Mouse (Mus musculus): ENCODE measurements at regions not wholly inside any gene's neighbourhood (a gene's known extent, or its start where the extent isn't known, plus 50 kb on each side); places are given as distances from the start of the nearest gene placed in this dataset.

- Histone ChIP-seq H3K36me3 (replicated peaks; ENCODE audit: control insufficient read depth, insufficient read depth) (no peaks in the 10 kb centered on the region), H3K9me3 (ENCODE audit: control insufficient read depth, low read length) (no peaks in the 10 kb centered on the region), H3K27me3 (ENCODE audit: control insufficient read depth, insufficient read depth, low read length) (no peaks in the 10 kb centered on the region), H3K4me2 (replicated peaks) (no peak overlapping the region), H3K9ac (no peak overlapping the region), H3K4me1 (replicated peaks; ENCODE audit: control insufficient read depth, insufficient read depth, low read length) (no peaks in the 10 kb centered on the region), H3K4me3 (replicated peaks; ENCODE audit: low read length) (no peak overlapping the region), H3K27ac (no peak overlapping the region)
- WGBS: 55% methylated on average over 8 of the region's 8 CpGs
- no peak for ATAC-seq (ENCODE audit: low FRiP score)
- no peak for DNase-seq (ENCODE audit: low spot score)
These were observed 98.3 kb downstream of the Sall1 start for GRCm38 (mm10) chr8:88945656-88946055.

DNA sequence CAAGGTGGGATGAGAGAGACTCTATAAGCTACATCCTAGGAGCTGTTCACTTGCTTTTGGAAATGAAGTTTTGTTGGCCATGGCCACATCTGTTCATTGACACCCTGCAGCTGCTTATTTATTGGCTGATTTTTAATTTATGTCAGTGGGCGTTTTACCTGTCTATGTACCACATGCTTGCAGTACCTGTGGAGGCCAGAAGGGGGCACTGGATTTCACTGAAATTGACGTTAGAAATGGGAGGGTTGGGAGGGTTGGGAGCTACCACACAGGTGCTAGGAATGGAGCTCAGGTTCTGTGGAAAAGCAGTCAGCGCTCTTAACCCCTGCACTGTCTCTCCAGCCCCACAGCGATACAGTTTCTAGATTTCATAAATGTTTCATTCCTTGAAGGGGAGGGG lies 99.9 kb downstream of the Sall1 start:
- H3K9ac ChIP-seq: no peak overlapping the region
- H3K4me1 ChIP-seq (replicated peaks; ENCODE audit: control insufficient read depth, insufficient read depth, low read length): peaks cover 5% of the 10 kb centered on the region; the same call in 1 of the 2 replicates
- H3K9me3 ChIP-seq (ENCODE audit: control insufficient read depth, low read length): no peaks in the 10 kb centered on the region
- H3K4me3 ChIP-seq (replicated peaks; ENCODE audit: low read length): no peak overlapping the region
- 50% methylated on average over 4 of the region's 4 CpGs for WGBS
- no peak overlapping the region for H3K4me2 ChIP-seq (replicated peaks)
- no peak for ATAC-seq (ENCODE audit: low FRiP score)
- no peaks in the 10 kb centered on the region for H3K36me3 ChIP-seq (replicated peaks; ENCODE audit: control insufficient read depth, insufficient read depth)
- no peak for DNase-seq (ENCODE audit: low spot score)
- H3K27ac ChIP-seq: no peak overlapping the region
- H3K27me3 ChIP-seq (ENCODE audit: control insufficient read depth, insufficient read depth, low read length): no peaks in the 10 kb centered on the region

DNA sequence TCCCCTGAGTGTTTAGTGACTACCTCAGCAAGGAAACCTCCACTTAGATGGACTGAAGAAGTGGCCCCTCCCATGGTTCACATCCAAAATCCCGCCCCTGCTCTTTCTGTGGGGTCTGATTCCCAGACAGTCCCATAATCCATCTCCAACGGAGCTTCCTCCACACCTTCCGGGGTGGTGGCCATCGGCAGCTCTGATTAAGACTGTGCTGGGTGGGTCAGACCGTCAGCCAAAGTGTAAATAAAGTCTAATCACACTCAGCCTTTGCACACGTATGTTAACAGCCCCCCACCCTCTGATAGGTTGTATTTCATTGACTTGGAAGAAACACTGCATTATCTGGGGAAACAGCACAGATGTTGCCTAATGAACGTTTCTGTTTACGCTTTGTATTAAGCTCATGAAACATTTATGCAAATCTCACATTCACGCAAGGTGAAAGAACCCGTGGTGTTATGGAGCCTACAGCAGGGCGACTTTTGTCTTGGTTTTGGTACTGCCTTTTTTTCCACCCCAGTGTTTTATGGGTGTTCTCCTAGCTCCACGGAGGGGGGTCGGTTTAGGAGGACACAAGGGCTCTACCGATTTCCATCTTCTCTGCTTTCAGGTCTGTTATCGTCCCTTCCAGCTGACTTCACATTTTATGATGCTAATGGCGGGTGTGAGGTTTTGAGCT lies 104.8 kb downstream of the Sall1 start:
- peak; percentile 31 for DNase-seq (ENCODE audit: low spot score)
- H3K27me3 ChIP-seq (ENCODE audit: control insufficient read depth, insufficient read depth, low read length): no peaks in the 10 kb centered on the region
- H3K9me3 ChIP-seq (ENCODE audit: control insufficient read depth, low read length): no peaks in the 10 kb centered on the region
- WGBS: 33% methylated on average over 16 of the region's 16 CpGs
- ATAC-seq (ENCODE audit: low FRiP score): no peak
- H3K4me3 ChIP-seq (replicated peaks; ENCODE audit: low read length): no peak overlapping the region
- H3K27ac ChIP-seq: no peak overlapping the region
- peaks cover 5% of the 10 kb centered on the region; the same call in 1 of the 2 replicates for H3K4me1 ChIP-seq (replicated peaks; ENCODE audit: control insufficient read depth, insufficient read depth, low read length)
- peak overlapping the region; percentile 15; the same call in 1 of the 2 replicates for H3K4me2 ChIP-seq (replicated peaks)
- H3K36me3 ChIP-seq (replicated peaks; ENCODE audit: control insufficient read depth, insufficient read depth): no peaks in the 10 kb centered on the region
- H3K9ac ChIP-seq: no peak overlapping the region

- WGBS: 95% methylated on average over 5 of the region's 5 CpGs
- Histone ChIP-seq H3K4me1 (replicated peaks; ENCODE audit: control insufficient read depth, insufficient read depth, low read length) (peaks cover 5% of the 10 kb centered on the region; the same call in 1 of the 2 replicates), H3K9me3 (ENCODE audit: control insufficient read depth, low read length) (no peaks in the 10 kb centered on the region), H3K4me2 (replicated peaks) (no peak overlapping the region), H3K4me3 (replicated peaks; ENCODE audit: low read length) (no peak overlapping the region), H3K27me3 (ENCODE audit: control insufficient read depth, insufficient read depth, low read length) (no peaks in the 10 kb centered on the region), H3K36me3 (replicated peaks; ENCODE audit: control insufficient read depth, insufficient read depth) (no peaks in the 10 kb centered on the region), H3K27ac (no peak overlapping the region), H3K9ac (no peak overlapping the region)
- DNase-seq (ENCODE audit: low spot score) (no peak), ATAC-seq (ENCODE audit: low FRiP score) (no peak)
These were observed 109.3 kb downstream of the Sall1 start for GRCm38 (mm10) chr8:88934708-88935107.

DNA sequence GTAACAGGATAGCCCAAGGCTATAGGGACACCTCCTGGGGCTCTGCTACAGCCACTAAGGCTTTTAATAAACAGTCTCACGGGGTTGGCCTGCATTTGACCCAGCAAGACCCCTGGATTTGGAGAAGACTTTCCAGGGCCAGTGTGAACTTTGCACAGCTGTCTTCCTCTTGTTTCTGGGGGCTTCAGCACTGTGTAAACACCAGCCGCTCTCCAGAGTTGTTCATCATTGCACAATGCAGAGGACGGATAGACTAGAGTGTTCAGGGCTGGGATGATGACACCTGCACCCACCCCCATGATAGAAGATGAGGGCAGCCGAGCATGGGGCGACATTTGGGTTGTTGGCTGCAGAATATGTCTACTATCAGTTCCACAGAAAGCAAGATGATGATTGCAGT lies 112.9 kb downstream of the Sall1 start:
- Histone ChIP-seq H3K4me1 (replicated peaks; ENCODE audit: control insufficient read depth, insufficient read depth, low read length) (no peaks in the 10 kb centered on the region), H3K9me3 (ENCODE audit: control insufficient read depth, low read length) (no peaks in the 10 kb centered on the region), H3K4me3 (replicated peaks; ENCODE audit: low read length) (no peak overlapping the region), H3K9ac (no peak overlapping the region), H3K27me3 (ENCODE audit: control insufficient read depth, insufficient read depth, low read length) (no peaks in the 10 kb centered on the region), H3K27ac (no peak overlapping the region), H3K36me3 (replicated peaks; ENCODE audit: control insufficient read depth, insufficient read depth) (no peaks in the 10 kb centered on the region), H3K4me2 (replicated peaks) (no peak overlapping the region)
- WGBS: 82% methylated on average over 5 of the region's 5 CpGs
- DNase-seq (ENCODE audit: low spot score) (no peak), ATAC-seq (ENCODE audit: low FRiP score) (no peak)

- no peak for ATAC-seq (ENCODE audit: low FRiP score)
- Histone ChIP-seq H3K9me3 (ENCODE audit: control insufficient read depth, low read length) (no peaks in the 10 kb centered on the region), H3K4me3 (replicated peaks; ENCODE audit: low read length) (no peak overlapping the region), H3K27ac (no peak overlapping the region), H3K27me3 (ENCODE audit: control insufficient read depth, insufficient read depth, low read length) (no peaks in the 10 kb centered on the region), H3K4me1 (replicated peaks; ENCODE audit: control insufficient read depth, insufficient read depth, low read length) (no peaks in the 10 kb centered on the region), H3K36me3 (replicated peaks; ENCODE audit: control insufficient read depth, insufficient read depth) (no peaks in the 10 kb centered on the region), H3K9ac (no peak overlapping the region), H3K4me2 (replicated peaks) (no peak overlapping the region)
- WGBS: 62% methylated on average over 2 of the region's 2 CpGs
- no peak for DNase-seq (ENCODE audit: low spot score)
These were observed 113.6 kb downstream of the Sall1 start for GRCm38 (mm10) chr8:88930370-88930769.

DNA sequence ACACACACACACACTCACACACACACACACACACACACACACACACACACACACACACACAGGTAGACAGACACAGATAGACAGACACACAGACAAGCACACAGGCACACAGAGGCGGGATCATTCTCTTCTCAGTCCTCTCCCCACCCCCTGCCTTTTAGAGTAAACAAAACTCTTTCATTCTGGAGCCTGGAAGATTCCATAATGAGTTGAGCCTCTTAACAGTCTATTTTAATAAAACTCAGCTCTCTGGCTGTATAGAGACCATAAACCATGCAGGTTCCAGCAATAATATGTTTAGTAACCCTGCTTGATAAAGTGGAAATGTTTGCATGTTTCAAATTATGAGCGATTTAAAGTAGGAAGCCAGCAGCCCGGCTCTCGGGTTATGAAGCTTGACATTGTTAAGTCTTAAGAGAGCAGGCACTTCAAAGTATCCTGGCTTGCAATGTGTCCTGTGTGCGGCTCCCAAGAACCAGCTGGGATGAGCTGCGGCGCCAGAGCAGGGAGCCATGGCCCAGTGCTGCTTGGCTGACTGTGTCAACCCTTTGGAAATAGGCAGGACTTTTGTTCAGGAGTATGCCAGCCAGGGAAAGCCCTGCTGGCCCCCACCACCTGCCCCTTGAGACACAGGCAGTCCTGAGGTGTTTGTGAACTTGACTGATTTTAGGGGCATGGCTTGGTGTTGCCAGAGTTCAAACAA lies 115.1 kb downstream of the Sall1 start:
- Histone ChIP-seq H3K36me3 (replicated peaks; ENCODE audit: control insufficient read depth, insufficient read depth) (no peaks in the 10 kb centered on the region), H3K27ac (no peak overlapping the region), H3K27me3 (ENCODE audit: control insufficient read depth, insufficient read depth, low read length) (no peaks in the 10 kb centered on the region), H3K4me2 (replicated peaks) (no peak overlapping the region), H3K9ac (no peak overlapping the region), H3K9me3 (ENCODE audit: control insufficient read depth, low read length) (0 out of 2 replicates have a peak, but pooled peaks cover 3% of the 10 kb centered on the region), H3K4me1 (replicated peaks; ENCODE audit: control insufficient read depth, insufficient read depth, low read length) (no peaks in the 10 kb centered on the region), H3K4me3 (replicated peaks; ENCODE audit: low read length) (no peak overlapping the region)
- ATAC-seq (ENCODE audit: low FRiP score) (no peak), DNase-seq (ENCODE audit: low spot score) (no peak)
- 49% methylated on average over 7 of the region's 7 CpGs for WGBS

DNA sequence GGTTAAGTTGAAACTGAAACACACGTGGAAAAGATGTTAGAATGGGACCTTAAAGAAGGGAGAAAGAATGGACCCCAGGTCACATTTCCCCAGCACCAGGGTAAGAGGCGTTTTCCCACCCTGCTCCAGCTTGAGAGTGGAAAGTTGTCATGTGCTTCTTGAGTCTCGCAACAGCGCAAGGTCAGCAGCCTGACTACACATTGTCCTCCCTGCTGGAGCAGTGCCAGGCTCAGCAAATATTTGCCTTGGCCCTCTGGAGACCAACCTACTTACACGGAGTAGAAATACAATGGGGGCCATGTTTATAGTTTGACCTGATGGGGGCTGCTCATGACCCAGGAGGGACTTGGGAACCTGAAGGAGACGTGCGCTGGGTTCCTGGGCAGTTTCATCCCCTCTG lies 121.1 kb downstream of the Sall1 start:
- Histone ChIP-seq H3K4me3 (replicated peaks; ENCODE audit: low read length) (no peak overlapping the region), H3K27me3 (ENCODE audit: control insufficient read depth, insufficient read depth, low read length) (no peaks in the 10 kb centered on the region), H3K4me1 (replicated peaks; ENCODE audit: control insufficient read depth, insufficient read depth, low read length) (no peaks in the 10 kb centered on the region), H3K9ac (no peak overlapping the region), H3K4me2 (replicated peaks) (no peak overlapping the region), H3K9me3 (ENCODE audit: control insufficient read depth, low read length) (0 out of 2 replicates have a peak, but pooled peaks cover 3% of the 10 kb centered on the region), H3K36me3 (replicated peaks; ENCODE audit: control insufficient read depth, insufficient read depth) (no peaks in the 10 kb centered on the region), H3K27ac (no peak overlapping the region)
- whole genome bisulfite sequencing: 70% methylated on average over 7 of the region's 7 CpGs
- ATAC-seq (ENCODE audit: low FRiP score) (no peak), DNase-seq (ENCODE audit: low spot score) (no peak)

DNA sequence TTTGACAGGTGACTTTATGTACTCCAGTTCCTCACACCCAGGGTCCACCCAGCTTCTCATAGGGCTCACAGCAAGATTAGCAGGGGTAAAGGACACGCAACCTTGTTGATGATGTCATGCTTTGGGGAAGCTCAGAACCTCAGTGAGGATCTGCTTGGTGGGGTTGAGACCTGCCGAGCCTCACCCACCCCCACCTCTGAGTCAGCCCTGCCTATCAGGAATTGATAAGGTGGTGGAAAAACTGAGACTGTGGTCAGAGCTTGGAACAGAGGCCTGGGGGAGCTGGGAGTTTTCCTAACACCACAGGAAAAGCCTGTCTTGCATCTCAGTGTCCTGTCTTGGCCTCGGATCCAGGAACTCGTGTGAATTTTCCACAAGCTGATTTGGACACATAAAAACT lies 122.0 kb downstream of the Sall1 start:
- 0 out of 2 replicates have a peak, but pooled peaks cover 3% of the 10 kb centered on the region for H3K9me3 ChIP-seq (ENCODE audit: control insufficient read depth, low read length)
- H3K4me2 ChIP-seq (replicated peaks): no peak overlapping the region
- no peak overlapping the region for H3K27ac ChIP-seq
- WGBS: 85% methylated on average over 4 of the region's 4 CpGs
- H3K4me3 ChIP-seq (replicated peaks; ENCODE audit: low read length): no peak overlapping the region
- ATAC-seq (ENCODE audit: low FRiP score) (no peak), DNase-seq (ENCODE audit: low spot score) (no peak)
- H3K27me3 ChIP-seq (ENCODE audit: control insufficient read depth, insufficient read depth, low read length): no peaks in the 10 kb centered on the region
- no peaks in the 10 kb centered on the region for H3K36me3 ChIP-seq (replicated peaks; ENCODE audit: control insufficient read depth, insufficient read depth)
- no peaks in the 10 kb centered on the region for H3K4me1 ChIP-seq (replicated peaks; ENCODE audit: control insufficient read depth, insufficient read depth, low read length)
- H3K9ac ChIP-seq: no peak overlapping the region
